Mouse (Mus musculus) ES-E14 (cell line): ENCODE measurements at regions not wholly inside any gene's neighbourhood (a gene's known extent, or its start where the extent isn't known, plus 50 kb on each side); places are given as distances from the start of the nearest gene placed in this dataset.

ENCODE experiments used
- CHD2 ChIP-seq: IDR thresholded peaks from 2 replicates; pipeline ENCODE4 v1.6.1; 2014; ENCODE audit warnings: mild to moderate bottlenecking, low read depth, low read length, inconsistent platforms
- HCFC1 ChIP-seq: IDR thresholded peaks from 2 replicates; pipeline ENCODE4 v1.6.1; 2012; ENCODE audit warnings: low read length, inconsistent platforms, borderline replicate concordance; ENCODE audit not compliant: insufficient read depth
- MAFK ChIP-seq: IDR thresholded peaks from 2 replicates; pipeline ENCODE4 v1.6.1; 2014; ENCODE audit warnings: mild to moderate bottlenecking, low read depth, low read length, inconsistent platforms; ENCODE audit not compliant: insufficient read depth
- ZC3H11A ChIP-seq: IDR thresholded peaks from 2 replicates; pipeline ENCODE4 v1.6.1; 2012; ENCODE audit warnings: low read depth, mild to moderate bottlenecking, inconsistent platforms, low read length, borderline replicate concordance
- ZNF384 ChIP-seq: IDR thresholded peaks from 2 replicates; pipeline ENCODE4 v1.6.1; 2012; ENCODE audit warnings: low read depth, low read length, inconsistent platforms

DNA sequence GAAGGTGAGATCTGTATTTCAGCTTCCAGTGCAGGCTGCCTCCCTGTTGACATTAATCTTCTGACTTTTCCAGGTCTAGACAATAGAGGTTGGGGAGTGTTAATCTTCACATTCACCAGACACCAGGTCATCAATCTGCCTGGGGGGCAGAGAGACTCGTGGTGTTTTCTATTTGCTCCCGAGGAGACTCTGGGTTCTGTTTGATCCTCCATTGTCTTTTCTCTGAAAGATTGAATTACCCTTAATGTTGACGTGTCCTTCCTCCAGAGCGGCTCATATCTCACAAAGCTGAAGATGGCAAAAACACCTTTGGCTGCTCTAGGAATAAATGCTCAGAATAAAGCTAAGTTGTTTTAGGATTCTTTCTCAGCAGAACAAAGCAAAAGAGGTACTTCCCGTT is 453.8 kb upstream of the Adamts9 start:
- TF ChIP-seq ZNF384, result no peak
- no peak for TF ChIP-seq HCFC1
- TF ChIP-seq MAFK, result no peak
- TF ChIP-seq CHD2, result no peak
- TF ChIP-seq ZC3H11A, result no peak
